Mouse (Mus musculus): ENCODE data around the gene Phospho2. TPM values are rescaled to one million over a fixed set of nuclear protein-coding genes. Genes with fewer than 3 reads are reported as not detected.
A peak's percentile ranks its signal among the peaks of the same experiment; 100 is the strongest.

Gene Phospho2
- total RNA-seq, 2 experiments from 2014 or later = 20.3 to 24.5 TPM

- intact Hi-C loops (cut with DNase I) = loop anchor here (2.0 to 5.0 kb wide), 2 partner anchors 34 to 39 kb away; partner anchors contain the start of genes Ccdc173, Phospho2 and Ssb
Observed at GRCm38 (mm10) chr2:69821711-69822110, 32.3 kb downstream of the Phospho2 start, which contains the start of gene Klhl23. Klhl23 (plus strand) TSS chr2:69821944.

GRCm38 (mm10) chr2:69822361-69823128, 33.1 kb downstream of the Phospho2 start:
- intact Hi-C loops (cut with DNase I) = loop anchor here (2.0 to 5.0 kb wide), 2 partner anchors 35 to 38 kb away; partner anchors contain the start of genes Ccdc173, Phospho2 and Ssb
- DNase-seq (ENCODE audit: low spot score in 2 of 2) = peak; percentile 64

More at GRCm38 (mm10) chr2:69821711-69822110, 32.3 kb downstream of the Phospho2 start, which contains the start of gene Klhl23:
- DNase-seq (ENCODE audit: low spot score in 2 of 2) = no peak

GRCm38 (mm10) chr2:69823129-69823677, 33.8 kb downstream of the Phospho2 start:
- intact Hi-C loops (cut with DNase I) = loop anchor here (2.0 to 5.0 kb wide), 2 partner anchors 36 to 38 kb away; partner anchors contain the start of genes Ccdc173, Phospho2 and Ssb
- DNase-seq (ENCODE audit: low spot score in 2 of 2) = peak in 1 of 2 experiments; percentile 49

- DNase-seq (ENCODE audit: low spot score in 2 of 2) = no peak
- intact Hi-C loops (cut with DNase I) = no loop called here
Observed at GRCm38 (mm10) chr2:69825898-69826297, 36.5 kb downstream of the Phospho2 start.

GRCm38 (mm10) chr2:69826380-69826779, 37.0 kb downstream of the Phospho2 start:
- intact Hi-C loops (cut with DNase I) = no loop called here
- no peak for DNase-seq (ENCODE audit: low spot score in 2 of 2)

GRCm38 (mm10) chr2:69828031-69828430, 38.6 kb downstream of the Phospho2 start:
- DNase-seq (ENCODE audit: low spot score in 2 of 2) = no peak
- intact Hi-C loops (cut with DNase I) = no loop called here

- DNase-seq (ENCODE audit: low spot score in 2 of 2) = no peak
- intact Hi-C loops (cut with DNase I) = no loop called here
Observed at GRCm38 (mm10) chr2:69829680-69830079, 40.3 kb downstream of the Phospho2 start.

- intact Hi-C loops (cut with DNase I) = no loop called here
- no peak for DNase-seq (ENCODE audit: low spot score in 2 of 2)
Observed at GRCm38 (mm10) chr2:69830116-69830515, 40.7 kb downstream of the Phospho2 start.

GRCm38 (mm10) chr2:69837244-69837967, 48.0 kb downstream of the Phospho2 start:
- no peak for DNase-seq (ENCODE audit: low spot score in 2 of 2)
- intact Hi-C loops (cut with DNase I) = no loop called here

- intact Hi-C loops (cut with DNase I) = no loop called here
- no peak for DNase-seq (ENCODE audit: low spot score in 2 of 2)
Observed at GRCm38 (mm10) chr2:69837996-69838395, 48.6 kb downstream of the Phospho2 start.

GRCm38 (mm10) chr2:69838707-69839106, 49.3 kb downstream of the Phospho2 start:
- no peak for DNase-seq (ENCODE audit: low spot score in 2 of 2)

GRCm38 (mm10) chr2:69840261-69840660, 50.8 kb downstream of the Phospho2 start:
- intact Hi-C loops (cut with DNase I) = no loop called here
- DNase-seq (ENCODE audit: low spot score in 2 of 2) = no peak

More at GRCm38 (mm10) chr2:69838707-69839106, 49.3 kb downstream of the Phospho2 start:
- intact Hi-C loops (cut with DNase I) = no loop called here

- intact Hi-C loops (cut with DNase I) = no loop called here
- no peak for DNase-seq (ENCODE audit: low spot score in 2 of 2)
Observed at GRCm38 (mm10) chr2:69849215-69849614, 59.8 kb downstream of the Phospho2 start.

Other genes starting within 250 kb of the Phospho2 start
- under 1 TPM in 1 of 2 experiments, not detected in 1; 0.09 TPM for gene Lrp2, start 203.6 kb upstream of the Phospho2 start, total RNA-seq (2021)
- 10 to 100 TPM; 21.1 to 29.8 TPM for gene Bbs5, start 142.5 kb upstream of the Phospho2 start, total RNA-seq (2021)
- gene Klhl41, start 119.5 kb upstream of the Phospho2 start, total RNA-seq (2021) = under 1 TPM; 0.69 to 0.86 TPM
- gene Fastkd1, start 76.1 kb upstream of the Phospho2 start, total RNA-seq (2021) = 10 to 100 TPM; 14.9 to 15.5 TPM
- gene Ppig, start 67.1 kb upstream of the Phospho2 start, total RNA-seq (2021) = 10 to 100 TPM; 51.2 to 67.6 TPM
- 1 to 10 TPM; 2.4 to 3.1 TPM for gene Ccdc173, start within 50 bp of the Phospho2 start, total RNA-seq (2021)
- 10 to 100 TPM; 54.4 to 57.9 TPM for gene Klhl23, start 32.3 kb downstream of the Phospho2 start, total RNA-seq (2021)
- 100 to 1,000 TPM; 111 to 126 TPM for gene Ssb, start 71.9 kb downstream of the Phospho2 start, total RNA-seq (2021)
- 10 to 100 TPM; 11.4 to 12.8 TPM for gene Mettl5, start 96.0 kb downstream of the Phospho2 start, total RNA-seq (2021)
- gene Ubr3, start 107.6 kb downstream of the Phospho2 start, total RNA-seq (2021) = 100 to 1,000 TPM; 132 to 159 TPM
- under 1 TPM; 0.72 to 0.91 TPM for gene Myo3b, start 249.5 kb downstream of the Phospho2 start, total RNA-seq (2021)